Mouse (Mus musculus) lung, adult 2 months (tissue): Measurements from ENCODE around the gene Polr2m.

Experiments
- CTCF ChIP-seq: fragments of 200-500 bp; IDR thresholded peaks from 2 replicates; pipeline ENCODE4 v1.5.1; 2011; ENCODE audit warnings: mild to moderate bottlenecking, low read length, control low read depth; ENCODE audit not compliant: insufficient read depth
- POLR2A ChIP-seq: fragments of 200-500 bp; IDR thresholded peaks from 2 replicates; pipeline ENCODE4 v1.6.1; 2011; ENCODE audit warnings: low read depth, mild to moderate bottlenecking, control low read depth, low read length, borderline replicate concordance; ENCODE audit errors: extremely low read depth

- TF ChIP-seq POLR2A (no peak), CTCF (peak; percentile 25; the same call in 1 of the 2 replicates)
Measured at GRCm38 (mm10) chr9:71529960-71530359, 44.2 kb upstream of the Polr2m start.
